Mouse (Mus musculus) intestine, postnatal 0 days (tissue): ENCODE results near the gene Fam174b. TPM values are rescaled to one million over a fixed set of nuclear protein-coding genes. Genes with fewer than 3 reads are reported as not detected.

Experiments used
- ATAC-seq: fragments of 200-750 bp; cut with Nextera tagmentation; 2 replicates; pipeline ENCODE4 v1.8.0; 2017; ENCODE audit warnings: mild to moderate bottlenecking, moderate TSS enrichment, moderate library complexity
- H3K27ac ChIP-seq: fragments of 300-500 bp; sonication (generic); 2 replicates; pipeline ENCODE4 v1.5.1; 2014; ENCODE audit warnings: mild to moderate bottlenecking, low read depth, low read length, moderate library complexity
- H3K27me3 ChIP-seq: fragments of 300-500 bp; sonication (generic); replicated peaks from 2 replicates; pipeline ENCODE4 v1.6.1; 2014; ENCODE audit warnings: low read length, mixed read lengths; ENCODE audit not compliant: control insufficient read depth, insufficient read depth
- H3K36me3 ChIP-seq: fragments of 300-500 bp; sonication (generic); 2 replicates; pipeline ENCODE4 v1.6.1; 2014; ENCODE audit warnings: mild to moderate bottlenecking, moderate library complexity; ENCODE audit not compliant: control insufficient read depth, insufficient read depth
- H3K4me1 ChIP-seq: fragments of 300-500 bp; sonication (generic); replicated peaks from 2 replicates; pipeline ENCODE4 v1.6.1; 2014; ENCODE audit warnings: antibody characterized with exemption, low read length, mixed read lengths; ENCODE audit not compliant: control insufficient read depth, insufficient read depth
- H3K4me2 ChIP-seq: fragments of 300-500 bp; sonication (generic); replicated peaks from 2 replicates; pipeline ENCODE4 v1.6.1; 2014; ENCODE audit warnings: low read depth, mild to moderate bottlenecking, moderate library complexity
- H3K4me3 ChIP-seq: fragments of 300-500 bp; sonication (generic); 2 replicates; pipeline ENCODE4 v1.5.1; 2014; ENCODE audit warnings: low read depth, low read length
- H3K9ac ChIP-seq: fragments of 300-500 bp; sonication (generic); 2 replicates; pipeline ENCODE4 v1.6.1; 2014; ENCODE audit warnings: mild to moderate bottlenecking, low read depth, low read length
- H3K9me3 ChIP-seq: fragments of 300-500 bp; sonication (generic); 2 replicates; pipeline ENCODE4 v1.6.1; 2016; ENCODE audit warnings: mixed run types; ENCODE audit not compliant: control insufficient read depth
- CTCF ChIP-seq: sonication (generic); IDR thresholded peaks from 2 replicates; pipeline ENCODE4 v1.5.1; 2016; ENCODE audit warnings: low read depth, mild to moderate bottlenecking, control low read depth, antibody characterized with exemption, moderate library complexity
- WGBS: fragments of 180-500 bp; shearing (Covaris S2); extraction: QIAGEN DNeasy Blood & Tissue Kit; methylation state at CpG from one replicate; pipeline ENCODE4 v1.1.7; 2014; 5-methylcytosine and 5-hydroxymethylcytosine counted together
- polyA plus RNA-seq: library from polyadenylated mRNA; unstranded; fragments of >200 nt; fragmentation: Nextera tagmentation; extraction: Ambion mirVana; gene quantifications from 2 replicates; pipeline ENCODE4 v1.2.1, GENCODE M21; 2015

Gene Fam174b
- polyA plus RNA-seq, 1 experiment from 2014 or later = 11.6 TPM

- WGBS = 56% methylated on average over 8 of the region's 8 CpGs
- H3K4me3 ChIP-seq = no peak overlapping the region
- H3K27me3 ChIP-seq = no peaks in the 10 kb centered on the region
- no peaks in the 10 kb centered on the region for H3K9me3 ChIP-seq
- no peak overlapping the region for H3K4me2 ChIP-seq
- H3K27ac ChIP-seq = no peak overlapping the region
- no peak for ATAC-seq
- no peaks in the 10 kb centered on the region for H3K36me3 ChIP-seq
- H3K9ac ChIP-seq = no peak overlapping the region
- no peaks in the 10 kb centered on the region for H3K4me1 ChIP-seq
- no peak for TF ChIP-seq CTCF
These were observed 51.0 kb downstream of the Fam174b start for GRCm38 (mm10) chr7:73791096-73791495.

- Histone ChIP-seq H3K36me3 (no peaks in the 10 kb centered on the region), H3K9ac (no peak overlapping the region), H3K27ac (no peak overlapping the region), H3K27me3 (no peaks in the 10 kb centered on the region), H3K4me1 (no peaks in the 10 kb centered on the region), H3K9me3 (no peaks in the 10 kb centered on the region), H3K4me2 (no peak overlapping the region), H3K4me3 (no peak overlapping the region)
- WGBS = 59% methylated on average over 4 of the region's 4 CpGs
- no peak for ATAC-seq
- no peak for TF ChIP-seq CTCF
These were observed 52.1 kb downstream of the Fam174b start for GRCm38 (mm10) chr7:73792155-73792554.

- Histone ChIP-seq H3K36me3 (no peaks in the 10 kb centered on the region), H3K4me1 (no peaks in the 10 kb centered on the region), H3K27ac (no peak overlapping the region), H3K4me2 (no peak overlapping the region), H3K9me3 (no peaks in the 10 kb centered on the region), H3K4me3 (no peak overlapping the region), H3K27me3 (no peaks in the 10 kb centered on the region), H3K9ac (no peak overlapping the region)
- TF ChIP-seq CTCF = no peak
- ATAC-seq = no peak
- 54% methylated on average over 3 of the region's 3 CpGs for WGBS
These were observed 52.5 kb downstream of the Fam174b start for GRCm38 (mm10) chr7:73792641-73793040.

GRCm38 (mm10) chr7:73809261-73809660, 69.2 kb downstream of the Fam174b start:
- Histone ChIP-seq H3K9me3 (no peaks in the 10 kb centered on the region), H3K9ac (no peak overlapping the region), H3K27ac (no peak overlapping the region), H3K27me3 (no peaks in the 10 kb centered on the region), H3K36me3 (no peaks in the 10 kb centered on the region), H3K4me3 (no peak overlapping the region), H3K4me1 (no peaks in the 10 kb centered on the region), H3K4me2 (no peak overlapping the region)
- TF ChIP-seq CTCF = peak; percentile 66
- 45% methylated on average over 2 of the region's 2 CpGs for WGBS
- ATAC-seq = no peak

- Histone ChIP-seq H3K4me1 (no peaks in the 10 kb centered on the region), H3K4me2 (no peak overlapping the region), H3K36me3 (no peaks in the 10 kb centered on the region), H3K9me3 (no peaks in the 10 kb centered on the region), H3K4me3 (no peak overlapping the region), H3K27ac (no peak overlapping the region), H3K9ac (no peak overlapping the region), H3K27me3 (no peaks in the 10 kb centered on the region)
- ATAC-seq = no peak
- TF ChIP-seq CTCF = no peak
- 69% methylated on average over 7 of the region's 7 CpGs for WGBS
These were observed 71.3 kb downstream of the Fam174b start for GRCm38 (mm10) chr7:73811439-73811838.

- Histone ChIP-seq H3K27ac (no peak overlapping the region), H3K4me3 (no peak overlapping the region), H3K9me3 (no peaks in the 10 kb centered on the region), H3K4me2 (no peak overlapping the region), H3K36me3 (no peaks in the 10 kb centered on the region), H3K4me1 (no peaks in the 10 kb centered on the region), H3K27me3 (no peaks in the 10 kb centered on the region), H3K9ac (no peak overlapping the region)
- no peak for TF ChIP-seq CTCF
- 74% methylated on average over 6 of the region's 6 CpGs for WGBS
- no peak for ATAC-seq
These were observed 72.1 kb downstream of the Fam174b start for GRCm38 (mm10) chr7:73812176-73812575.

GRCm38 (mm10) chr7:73813887-73814286, 73.8 kb downstream of the Fam174b start:
- Histone ChIP-seq H3K9me3 (no peaks in the 10 kb centered on the region), H3K4me1 (no peaks in the 10 kb centered on the region), H3K4me2 (no peak overlapping the region), H3K9ac (no peak overlapping the region), H3K27me3 (no peaks in the 10 kb centered on the region), H3K4me3 (no peak overlapping the region), H3K36me3 (no peaks in the 10 kb centered on the region), H3K27ac (no peak overlapping the region)
- TF ChIP-seq CTCF = no peak
- no peak for ATAC-seq
- 77% methylated on average over 4 of the region's 4 CpGs for WGBS
